Mouse (Mus musculus) MEL (cell line): ENCODE results near the gene Il2ra.

Source experiments
- NELFE ChIP-seq: IDR thresholded peaks from 2 replicates; pipeline ENCODE4 v1.6.1; 2011; ENCODE audit warnings: low read depth, low read length, improper control_type of control experiment
- RAD21 ChIP-seq: IDR thresholded peaks from 2 replicates; pipeline ENCODE4 v1.6.1; 2011; ENCODE audit warnings: mild to moderate bottlenecking, low read depth, low read length, improper control_type of control experiment

GRCm38 (mm10) chr2:11694104-11694503, 51.5 kb downstream of the Il2ra start:
- TF ChIP-seq NELFE (no peak), RAD21 (no peak)
